Mouse (Mus musculus): ENCODE results near the gene Zbtb8os.

DNA sequence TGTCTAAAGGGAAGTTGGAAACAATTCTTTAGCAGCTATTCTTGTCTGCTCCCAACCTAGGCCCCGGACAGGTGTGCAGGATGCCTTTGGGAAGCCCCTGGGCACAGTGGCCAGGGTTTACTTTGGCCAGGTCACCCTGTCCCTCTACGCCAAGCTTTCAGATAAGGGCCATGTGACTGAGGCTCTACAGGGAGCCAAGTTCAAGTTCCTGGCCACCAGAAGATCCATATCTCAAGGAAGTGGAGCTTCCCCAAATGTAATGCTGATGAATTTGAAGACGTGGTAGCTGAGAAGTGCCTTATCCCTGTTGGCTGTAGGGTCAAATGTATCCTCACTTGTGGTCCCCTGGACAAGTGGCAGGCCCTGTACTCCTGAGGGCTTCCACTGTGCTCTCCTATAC, 44.3 kb downstream of the Zbtb8os start:
- TF ChIP-seq CTCF (IDR thresholded peaks at IDR 0.05; ENCODE audit: low read depth, low read length) (no peak), POLR2A (IDR thresholded peaks at IDR 0.05; ENCODE audit: insufficient read depth, low read length) (no peak)
